Mouse (Mus musculus): ENCODE data around the gene Ampd1. TPM values are rescaled to one million over a fixed set of nuclear protein-coding genes. Genes with fewer than 3 reads are reported as not detected.

Gene Ampd1
- not detected for total RNA-seq (2021)

- DNase-seq = no peak
Measured at GRCm38 (mm10) chr3:103073771-103074170, at the start of gene Ampd1. Gene Ampd1, plus strand, starts transcription at chr3:103074014.

GRCm38 (mm10) chr3:103026174-103026573 is 47.6 kb upstream of the Ampd1 start:
- DNase-seq = no peak

- no peak for DNase-seq
Measured at GRCm38 (mm10) chr3:103040285-103040684, 33.5 kb upstream of the Ampd1 start.

GRCm38 (mm10) chr3:103040861-103041379 is 32.9 kb upstream of the Ampd1 start:
- no peak for DNase-seq

- DNase-seq = no peak
Measured at GRCm38 (mm10) chr3:103056016-103056595, 17.7 kb upstream of the Ampd1 start.

GRCm38 (mm10) chr3:103057752-103058151 is 16.1 kb upstream of the Ampd1 start:
- peak in 1 of 2 experiments; percentile 10 for DNase-seq

GRCm38 (mm10) chr3:103058207-103059157 is 15.3 kb upstream of the Ampd1 start, which contains the start of gene Nras:
Gene Nras, plus strand, starts transcription at chr3:103058285.
- peak; percentile 92 to 94 for DNase-seq

GRCm38 (mm10) chr3:103066927-103067326 is 6.9 kb upstream of the Ampd1 start:
- DNase-seq = no peak

- DNase-seq = no peak
Measured at GRCm38 (mm10) chr3:103068971-103069370, 4.8 kb upstream of the Ampd1 start.

- no peak for DNase-seq
Measured at GRCm38 (mm10) chr3:103075871-103076270, 2.1 kb downstream of the Ampd1 start.

GRCm38 (mm10) chr3:103076476-103076875 is 2.7 kb downstream of the Ampd1 start:
- DNase-seq = no peak

- DNase-seq = peak in 1 of 2 experiments; percentile 15
Measured at GRCm38 (mm10) chr3:103079301-103079700, 5.5 kb downstream of the Ampd1 start.

GRCm38 (mm10) chr3:103081051-103081450 is 7.2 kb downstream of the Ampd1 start:
- DNase-seq = no peak

GRCm38 (mm10) chr3:103081861-103082453 is 8.1 kb downstream of the Ampd1 start:
- DNase-seq = no peak

- DNase-seq = peak in 1 of 2 experiments; percentile 13
Measured at GRCm38 (mm10) chr3:103082761-103083160, 8.9 kb downstream of the Ampd1 start.

- DNase-seq = no peak
Measured at GRCm38 (mm10) chr3:103085986-103086385, 12.2 kb downstream of the Ampd1 start.

- no peak for DNase-seq
Measured at GRCm38 (mm10) chr3:103091753-103092152, 17.9 kb downstream of the Ampd1 start.

- DNase-seq = no peak
Measured at GRCm38 (mm10) chr3:103098662-103099061, 24.8 kb downstream of the Ampd1 start.

GRCm38 (mm10) chr3:103099667-103100066 is 25.9 kb downstream of the Ampd1 start:
- no peak for DNase-seq

GRCm38 (mm10) chr3:103100735-103101134 is 26.9 kb downstream of the Ampd1 start:
- no peak for DNase-seq

GRCm38 (mm10) chr3:103101194-103101593 is 27.4 kb downstream of the Ampd1 start:
- no peak for DNase-seq

- no peak for DNase-seq
Measured at GRCm38 (mm10) chr3:103101909-103102308, 28.1 kb downstream of the Ampd1 start.

Measured in layer of hippocampus, postnatal 36 days (tissue).